In the genomic region with DNA sequence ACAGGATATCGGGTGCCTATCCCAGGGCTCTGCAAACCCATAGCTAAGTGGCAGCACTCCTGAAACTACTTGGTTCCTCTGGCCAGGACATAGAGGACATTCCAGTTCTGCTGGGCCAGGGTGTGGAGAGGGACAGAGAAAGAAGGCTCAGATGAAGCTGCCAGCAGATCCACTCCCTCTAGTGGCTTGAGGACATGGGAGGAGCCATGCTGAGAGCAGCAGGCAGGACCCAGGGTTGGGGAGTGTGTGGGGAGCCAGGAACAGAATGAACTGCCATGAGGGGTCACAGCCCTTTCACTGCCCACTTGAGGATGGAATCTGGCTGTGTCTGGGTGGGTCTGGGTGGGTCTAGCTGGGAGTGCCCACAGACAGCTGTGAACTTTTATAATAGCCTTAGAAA, we compare ENCODE assay signal across 18 mouse cellular contexts.
DNase-seq lines count a peak whose midpoint lies in the region; ATAC-seq and TF ChIP-seq lines count a peak whose summit lies in the region.
"Had no signal": no experiment of that assay in that cellular context is flagged by ENCODE, and none has a peak within 500 bp of the region (broad histone marks: within the 10 kb centered on the region; RNA-seq: fewer than 3 reads in every experiment).

No protein-coding gene starts in this region.

- no peak for TF ChIP-seq POLR2A in lung, adult 2 months (IDR thresholded peaks at IDR 0.05; ENCODE audit: borderline replicate concordance, extremely low read depth, low read depth, low read length)

- no peaks in the 10 kb centered on the region for H3K9me3 ChIP-seq in kidney, embryonic 16.5 days (ENCODE audit: low read length)
- no peaks in the 10 kb centered on the region for H3K9me3 ChIP-seq in kidney, embryonic 14.5 days (ENCODE audit: control insufficient read depth, low read length)
- H3K9me3 ChIP-seq: forebrain, embryonic 15.5 days; G1E; hindbrain, embryonic 10.5 days; limb, embryonic 15.5 days; neural tube, embryonic 13.5 days had no signal

- no peak overlapping the region for H3K4me3 ChIP-seq in kidney, embryonic 16.5 days (ENCODE audit: low read length)
- no peak overlapping the region for H3K4me3 ChIP-seq in kidney, embryonic 14.5 days (ENCODE audit: low read length)
- no peak overlapping the region for H3K4me3 ChIP-seq in lung, adult 2 months (replicated peaks; ENCODE audit: extremely low read depth, low read depth, low read length)
- H3K4me3 ChIP-seq: forebrain, embryonic 15.5 days; hindbrain, embryonic 10.5 days; limb, embryonic 15.5 days; neural tube, embryonic 13.5 days had no signal

- ATAC-seq in kidney, embryonic 16.5 days (ENCODE audit: low FRiP score, low TSS enrichment): 0 out of 2 replicates have a peak, but pooled peaks have one; percentile 15
- ATAC-seq in kidney, embryonic 14.5 days (ENCODE audit: low FRiP score, low TSS enrichment): no peak
- ATAC-seq: activated CD4-positive, CD25-positive, alpha-beta regulatory T cell, adult 4 months; forebrain, embryonic 15.5 days; inflammation-experienced regulatory T-cells, adult 6 months had no signal

- WGBS in kidney, embryonic 16.5 days: 86% methylated on average over 1 of the region's 1 CpGs
- 94% methylated on average over 1 of the region's 1 CpGs for WGBS in kidney, embryonic 14.5 days
- 53% methylated on average over 1 of the region's 1 CpGs for WGBS in lung, adult 2 months

- H3K27me3 ChIP-seq in kidney, embryonic 16.5 days (ENCODE audit: insufficient read depth, low read length): no peaks in the 10 kb centered on the region
- no peaks in the 10 kb centered on the region for H3K27me3 ChIP-seq in kidney, embryonic 14.5 days (ENCODE audit: control insufficient read depth, insufficient read depth, low read length)
- H3K27me3 ChIP-seq: forebrain, embryonic 15.5 days; limb, embryonic 15.5 days; neural tube, embryonic 13.5 days had no signal

- DNase-seq in gastrocnemius, adult 18-20 months (ENCODE audit: low spot score): peak; percentile 35
- no peak for DNase-seq in gastrocnemius, postnatal 14 days
- no peak for DNase-seq in lung, adult 2 months
- peak; percentile 22 for DNase-seq in skeletal muscle tissue, adult 2 months (ENCODE audit: low read depth, low spot score)
- DNase-seq in urinary bladder, postnatal 10 days (ENCODE audit: low spot score): no peak
- DNase-seq in embryo, embryonic 10 days (ENCODE audit: low spot score): no peak
- DNase-seq: adrenal gland, postnatal 36 days; midbrain, embryonic 14.5 days; right cerebral cortex, postnatal 4 days had no signal

- intact Hi-C loops in gastrocnemius, postnatal 14 days (cut with DNase I; ENCODE audit: low total_unique reads): no loop called here

- 0 out of 2 replicates have a peak, but pooled peaks cover 5% of the 10 kb centered on the region for H3K36me3 ChIP-seq in kidney, embryonic 16.5 days (ENCODE audit: insufficient read depth, low read length)
- H3K36me3 ChIP-seq in kidney, embryonic 14.5 days (ENCODE audit: control insufficient read depth, insufficient read depth, low read length): no peaks in the 10 kb centered on the region
- H3K36me3 ChIP-seq: forebrain, embryonic 15.5 days; G1E; hindbrain, embryonic 10.5 days; limb, embryonic 15.5 days; neural tube, embryonic 13.5 days had no signal

- no peaks in the 10 kb centered on the region for H3K4me1 ChIP-seq in kidney, embryonic 16.5 days (ENCODE audit: insufficient read depth, low read length)
- H3K4me1 ChIP-seq in kidney, embryonic 14.5 days (ENCODE audit: control insufficient read depth, insufficient read depth, low read length): no peaks in the 10 kb centered on the region
- peaks cover 6% of the 10 kb centered on the region for H3K4me1 ChIP-seq in lung, adult 2 months (ENCODE audit: control insufficient read depth, insufficient read depth, low read length)
- H3K4me1 ChIP-seq: forebrain, embryonic 15.5 days; limb, embryonic 15.5 days; neural tube, embryonic 13.5 days had no signal

- H3K9ac ChIP-seq in kidney, embryonic 16.5 days (replicated peaks; ENCODE audit: low read length): no peak overlapping the region
- H3K9ac ChIP-seq in kidney, embryonic 14.5 days (ENCODE audit: low read depth, low read length): no peak overlapping the region
- H3K9ac ChIP-seq: forebrain, embryonic 15.5 days; limb, embryonic 15.5 days; neural tube, embryonic 13.5 days had no signal

- H3K27ac ChIP-seq in kidney, embryonic 16.5 days (ENCODE audit: low read length): no peak overlapping the region
- no peak overlapping the region for H3K27ac ChIP-seq in kidney, embryonic 14.5 days (ENCODE audit: low read depth, low read length)
- H3K27ac ChIP-seq: forebrain, embryonic 15.5 days; hindbrain, embryonic 10.5 days; limb, embryonic 15.5 days; neural tube, embryonic 13.5 days had no signal

- H3K4me2 ChIP-seq in kidney, embryonic 16.5 days (replicated peaks; ENCODE audit: low read depth, low read length): no peak overlapping the region
- no peak overlapping the region for H3K4me2 ChIP-seq in kidney, embryonic 14.5 days (replicated peaks; ENCODE audit: low read depth, low read length)
- H3K4me2 ChIP-seq: forebrain, embryonic 15.5 days; limb, embryonic 15.5 days; neural tube, embryonic 13.5 days had no signal

- peak; percentile 29; the same call in 1 of the 2 replicates for TF ChIP-seq CTCF in lung, adult 2 months (IDR thresholded peaks at IDR 0.05; ENCODE audit: insufficient read depth, low read length)

Comparison
In these comparisons a context has a peak if more than half of its experiments do, and no peak if none do; other contexts are left out.
1. DNase-seq: peak in gastrocnemius, adult 18-20 months (single experiment) and skeletal muscle tissue, adult 2 months (single experiment); none in gastrocnemius, postnatal 14 days (single experiment), lung, adult 2 months (single experiment), urinary bladder, postnatal 10 days (single experiment) and embryo, embryonic 10 days (single experiment).